Mouse (Mus musculus) R1 (cell line): ENCODE measurements at regions not wholly inside any gene's neighbourhood (a gene's known extent, or its start where the extent isn't known, plus 50 kb on each side); places are given as distances from the start of the nearest gene placed in this dataset.

Experiments
- DNase-seq: peaks from one replicate; pipeline ENCODE4 v3.0.0-alpha.2; 2018; ENCODE audit warnings: low read depth, low spot score

DNA sequence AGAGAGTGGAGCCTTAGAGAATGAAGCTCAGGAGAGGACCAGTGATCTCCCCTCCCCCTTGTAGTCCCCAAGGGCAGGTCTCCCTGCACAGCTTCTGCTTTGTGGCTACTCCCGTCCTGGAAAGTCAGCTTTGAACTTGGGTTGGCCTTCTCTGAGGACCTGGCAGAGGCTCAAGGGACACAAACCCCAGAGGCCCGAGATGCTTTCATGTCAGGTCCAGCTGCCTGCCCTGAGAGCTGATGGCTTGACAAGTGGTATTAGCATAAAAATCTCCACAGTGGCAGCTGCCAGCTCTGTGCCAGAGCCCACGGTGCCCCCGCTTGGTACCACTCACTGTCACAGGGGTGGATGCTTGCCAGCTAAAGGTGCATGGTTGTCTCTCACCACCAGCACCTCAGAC is 173.8 kb upstream of the Gm4791 start:
- DNase-seq = no peak

DNA sequence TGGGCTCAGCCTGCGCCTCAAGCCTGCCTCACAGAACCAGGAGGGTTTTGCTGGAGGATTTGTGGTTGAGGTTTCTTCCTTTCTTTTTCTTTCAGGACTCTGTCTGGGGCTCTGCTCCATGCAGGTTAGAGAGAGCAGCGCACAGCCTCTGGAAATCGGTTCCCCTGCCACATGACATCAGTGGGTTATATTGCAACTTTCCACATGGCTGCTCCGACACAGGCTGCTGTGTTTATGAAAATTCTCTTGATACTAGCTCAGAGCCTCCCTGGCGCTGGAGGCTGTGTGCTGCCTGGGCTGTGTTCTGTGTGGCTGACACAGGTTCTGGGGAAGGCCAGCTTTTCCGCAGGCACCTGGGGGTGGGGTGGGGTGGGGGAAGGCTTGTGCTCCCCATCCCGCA is 178.7 kb upstream of the Gm4791 start:
- no peak for DNase-seq

DNA sequence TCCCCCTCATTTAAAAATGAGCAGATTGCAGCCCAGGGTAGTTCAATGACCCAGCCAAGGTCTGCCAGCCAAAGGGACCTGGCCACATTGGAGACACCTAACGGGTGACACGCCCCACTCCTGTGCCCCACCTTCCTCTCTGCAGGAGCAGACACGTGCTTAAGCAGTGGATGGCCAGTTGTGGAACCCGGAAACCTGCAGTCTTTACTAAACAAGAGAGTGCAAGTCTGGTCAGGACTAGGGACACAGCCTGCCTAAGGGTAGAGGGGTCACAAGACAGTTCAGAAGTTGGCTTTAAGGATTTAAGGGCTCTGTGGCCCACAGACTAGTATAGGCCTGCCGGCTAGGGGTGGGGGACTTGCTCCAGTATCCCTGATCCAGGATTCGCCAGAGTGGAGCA is 179.2 kb upstream of the Gm4791 start:
- peak; percentile 23 for DNase-seq

DNA sequence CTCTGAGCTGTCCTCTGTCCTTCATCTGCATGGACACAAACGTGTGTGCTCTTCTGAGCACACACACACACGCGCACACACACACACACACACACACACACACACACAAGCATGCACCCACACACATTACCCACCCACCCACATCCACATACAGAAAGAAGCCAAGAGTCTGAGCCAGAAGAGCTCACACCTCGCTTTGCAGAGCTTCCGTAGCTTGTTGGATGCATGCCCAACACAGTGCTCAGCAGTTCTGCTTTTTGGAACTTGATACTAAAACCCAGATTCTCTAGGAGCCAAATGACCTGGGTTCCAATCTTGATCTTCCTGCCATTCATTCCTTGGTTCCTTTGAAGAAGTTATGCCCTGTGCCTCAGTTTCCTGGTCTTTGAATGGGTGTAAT is 182.4 kb upstream of the Gm4791 start:
- no peak for DNase-seq

DNA sequence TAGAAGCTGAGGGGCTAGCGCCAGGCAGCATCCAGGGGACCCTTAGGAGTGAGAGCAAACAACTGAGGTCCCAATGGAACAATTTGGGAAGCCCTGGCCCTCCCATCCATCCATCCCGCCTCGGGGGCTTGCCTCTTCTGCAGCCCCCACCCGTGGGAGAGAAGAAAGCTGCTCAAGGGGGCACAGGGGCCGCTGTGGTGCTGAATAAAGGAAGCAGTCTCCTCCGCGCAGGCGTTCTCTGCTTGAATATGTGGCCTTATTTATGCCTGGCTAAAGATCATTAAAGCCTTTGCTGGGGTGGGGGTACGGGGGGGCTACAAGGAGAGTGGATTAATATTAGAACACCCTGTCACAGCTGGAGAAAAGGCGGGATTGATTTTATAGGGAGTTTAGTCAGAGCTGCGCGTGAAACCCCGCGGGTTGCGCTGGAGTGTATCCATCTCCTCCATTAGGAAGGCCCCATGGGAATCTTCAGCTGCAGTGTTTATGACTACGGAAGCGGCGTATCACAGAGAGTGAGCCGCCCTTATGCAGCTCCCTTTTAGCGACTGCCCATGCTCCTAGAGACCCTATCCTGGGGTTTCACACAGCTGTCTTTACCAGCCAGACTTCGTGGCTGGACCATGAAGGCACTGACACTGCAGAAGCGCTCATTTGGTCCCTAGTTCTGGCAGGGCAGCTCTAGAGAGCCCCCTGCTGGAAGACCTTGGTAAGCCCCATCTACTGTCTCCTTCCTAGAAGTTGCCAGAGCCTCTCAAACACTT is 183.9 kb upstream of the Gm4791 start:
- DNase-seq = peak; percentile 71

DNA sequence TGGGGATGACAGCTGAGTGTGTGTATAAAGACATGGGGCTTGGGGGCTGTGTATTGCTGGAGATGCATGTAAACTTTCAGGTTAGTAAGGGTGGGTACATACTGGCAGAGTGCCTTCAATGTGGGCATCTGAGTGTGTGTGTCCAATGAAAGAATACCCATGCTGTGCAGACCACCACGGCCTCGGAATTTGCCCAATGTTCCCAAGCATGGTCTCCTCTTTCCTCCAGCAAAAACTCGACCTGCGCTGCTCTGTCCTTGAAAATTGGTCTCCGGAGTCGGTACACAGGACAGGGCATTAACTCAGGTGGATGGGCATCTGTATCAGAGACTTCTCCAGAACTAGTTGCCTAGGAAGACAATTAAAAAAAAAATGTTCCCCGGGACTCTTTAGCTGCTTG is 188.3 kb upstream of the Gm4791 start:
- no peak for DNase-seq

DNA sequence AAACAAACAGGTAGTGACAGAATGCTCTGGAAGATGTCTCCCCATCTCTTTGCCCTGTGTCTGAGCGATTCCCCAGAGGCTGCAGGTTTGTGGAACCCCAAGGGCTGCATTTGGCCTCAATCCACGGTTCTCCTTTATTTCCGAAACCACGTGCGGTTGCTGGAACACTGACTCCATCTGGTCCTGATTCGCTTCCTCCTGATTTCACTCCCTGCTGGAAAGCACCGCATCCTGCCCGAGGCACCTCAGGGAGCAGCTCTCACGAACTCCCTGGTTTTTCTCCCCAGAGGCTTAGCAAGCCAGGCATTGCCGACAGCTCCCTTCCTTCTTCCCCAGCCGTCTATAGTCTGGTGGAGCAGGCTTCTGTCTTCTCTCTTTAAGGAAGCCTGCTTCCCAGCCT is 203.1 kb upstream of the Gm4791 start:
- no peak for DNase-seq

DNA sequence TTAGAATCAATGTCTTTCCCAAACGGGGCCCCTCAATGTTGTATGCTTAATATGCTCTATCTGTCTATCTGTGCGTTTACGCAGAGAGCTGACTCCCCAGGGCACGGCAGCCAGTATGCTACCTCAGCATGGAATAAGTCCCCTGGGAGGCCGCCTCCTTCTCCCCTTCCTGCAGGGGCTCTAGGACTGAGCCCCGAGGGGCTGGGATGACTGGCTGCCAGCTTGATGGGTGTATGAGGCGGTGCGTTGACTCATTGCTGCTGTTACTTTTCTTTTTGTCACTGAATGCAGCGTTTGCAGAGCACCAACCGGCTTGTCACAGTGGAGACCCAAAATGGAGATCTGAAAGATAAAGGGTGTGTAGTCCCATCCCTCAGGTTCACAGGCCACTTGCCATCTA is 209.5 kb upstream of the Gm4791 start:
- DNase-seq = no peak

DNA sequence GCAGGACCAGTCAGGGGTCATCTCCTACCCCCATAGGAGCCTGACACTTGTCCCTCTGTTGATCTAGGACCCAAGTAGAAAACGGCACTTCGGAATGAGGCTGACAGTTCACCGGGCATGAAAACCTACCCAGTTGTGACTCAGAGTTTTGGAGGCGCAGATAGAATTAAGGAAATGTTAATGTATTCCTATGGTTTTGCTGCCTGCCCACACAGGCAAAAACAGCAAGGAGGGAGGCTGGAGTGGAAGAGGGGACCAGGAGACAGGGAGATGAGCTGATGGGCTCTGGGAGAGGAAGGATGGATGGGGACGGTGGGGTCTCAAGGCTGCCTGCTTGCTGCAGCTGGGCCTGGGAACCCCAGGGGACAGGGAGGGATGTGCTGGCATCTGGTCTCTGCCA is 210.1 kb upstream of the Gm4791 start:
- DNase-seq = no peak

DNA sequence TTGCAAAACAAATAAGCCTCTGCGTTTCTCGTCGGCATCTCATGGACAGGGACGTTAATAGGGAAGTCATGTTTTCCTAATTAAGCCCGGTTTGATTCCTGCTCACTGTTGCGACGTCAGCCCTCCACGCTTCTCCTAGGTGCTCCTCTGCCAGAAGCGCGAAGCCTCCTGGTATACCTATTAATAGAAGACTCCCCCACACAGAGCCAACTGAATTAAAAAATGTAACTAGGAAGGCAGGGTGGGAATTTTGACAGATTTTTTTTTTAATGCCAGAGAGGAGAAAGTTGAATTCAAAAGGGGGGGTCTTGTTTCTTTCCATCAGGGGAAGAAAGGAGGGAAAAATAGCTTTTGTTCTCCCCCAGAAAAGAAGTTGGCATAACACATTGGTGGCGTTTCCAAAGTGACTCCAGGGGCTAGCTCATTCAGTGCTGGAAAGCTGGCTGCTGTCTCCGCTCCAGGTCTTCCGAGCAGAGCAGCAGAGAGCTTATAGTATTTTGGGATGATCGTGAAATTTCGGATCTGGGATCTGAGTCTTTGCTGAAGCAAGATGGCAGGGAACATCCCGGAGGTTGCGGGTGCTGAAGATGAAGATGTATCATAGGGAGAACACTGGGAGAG is 214.1 kb upstream of the Gm4791 start:
- no peak for DNase-seq

DNA sequence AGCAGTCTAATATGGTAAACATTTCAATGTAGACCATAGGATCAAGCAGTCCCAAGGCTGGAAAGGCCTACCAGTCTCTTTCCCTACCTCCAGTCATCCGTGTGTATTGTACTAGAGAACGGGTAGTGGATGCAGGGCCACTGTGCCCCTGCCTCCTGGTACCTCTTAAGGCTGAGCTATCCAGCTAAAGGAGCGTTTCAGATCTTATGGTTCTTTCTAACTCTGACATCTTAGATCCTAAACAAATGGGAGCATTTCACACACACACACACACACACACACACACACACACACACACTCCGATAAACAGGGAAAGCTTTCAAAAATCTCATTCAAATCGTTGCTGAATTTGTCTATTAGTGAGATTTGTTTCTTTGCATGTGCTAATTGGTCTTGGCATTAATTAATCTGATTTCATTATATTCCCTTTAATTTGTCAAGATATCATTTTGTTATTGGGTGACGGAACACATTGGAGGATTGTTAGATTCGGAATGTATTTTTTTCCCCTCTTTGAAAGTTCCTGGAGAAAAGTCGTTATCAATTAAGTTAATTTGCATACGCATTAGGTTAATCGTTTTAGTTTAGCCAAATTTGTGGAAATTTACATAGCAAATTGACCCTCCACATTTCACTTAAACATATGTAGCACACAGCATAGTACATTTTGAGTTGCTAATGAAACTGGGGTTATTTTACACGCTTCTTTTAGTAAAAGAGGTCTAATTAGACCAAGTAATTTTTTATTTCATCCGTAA is 214.8 kb upstream of the Gm4791 start:
- DNase-seq = no peak

DNA sequence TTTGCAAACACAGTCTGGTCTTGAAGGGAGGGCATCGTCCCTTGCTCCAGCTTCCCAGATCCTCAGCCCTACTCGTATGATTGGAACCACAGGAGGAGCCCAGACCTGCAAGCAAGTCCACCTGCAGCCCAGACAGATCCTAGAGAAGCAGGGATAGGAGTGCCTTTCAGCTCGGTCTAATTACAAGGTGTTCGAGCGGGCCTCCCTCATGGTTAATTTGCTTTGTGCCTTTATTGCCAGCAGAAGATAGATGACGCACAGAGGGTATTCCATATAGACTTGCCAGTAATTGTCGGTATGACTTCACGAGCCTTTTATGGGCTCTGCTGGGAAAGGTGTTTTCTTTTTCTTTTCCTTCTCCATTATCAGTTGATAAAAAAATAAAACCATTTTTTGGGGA is 216.9 kb upstream of the Gm4791 start:
- no peak for DNase-seq

DNA sequence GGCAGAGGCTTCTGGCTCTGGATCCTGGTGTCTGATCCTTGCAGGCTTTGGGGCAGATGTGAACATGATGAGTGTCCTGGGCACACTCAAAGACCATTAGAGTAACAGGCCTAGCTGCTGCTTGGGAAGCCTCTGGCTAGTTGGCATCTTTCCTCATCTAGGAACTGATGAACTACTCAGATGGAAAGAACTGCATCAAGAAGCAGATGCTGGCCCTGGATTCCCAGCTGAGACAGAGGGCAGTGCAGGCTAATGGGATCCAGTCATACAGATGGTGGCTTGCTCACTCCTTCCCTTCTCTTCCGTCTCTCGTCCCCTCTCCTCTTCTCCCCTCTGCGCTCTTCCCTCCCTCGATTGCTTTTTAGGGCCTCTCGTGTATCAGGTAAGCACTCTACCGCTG is 219.8 kb upstream of the Gm4791 start:
- DNase-seq = no peak

DNA sequence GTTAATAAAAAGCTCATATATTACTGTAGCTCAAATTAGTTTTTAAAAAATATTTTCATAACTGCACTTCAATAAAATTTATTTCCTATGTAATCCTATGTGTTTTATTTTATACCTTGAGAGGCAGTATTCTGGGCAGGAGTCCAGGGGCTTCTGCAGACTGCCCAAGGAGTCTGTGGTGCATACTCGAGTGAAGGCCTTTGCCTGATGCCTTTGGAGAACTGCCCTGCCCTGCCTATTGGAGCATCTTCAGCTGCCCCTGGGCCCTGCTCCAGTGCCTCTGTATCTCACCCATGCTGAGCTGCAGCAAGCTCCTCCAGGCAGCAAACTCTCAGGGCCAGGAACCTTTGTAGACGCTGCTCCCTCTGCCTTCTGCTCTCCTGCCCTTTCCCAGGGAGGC is 223.7 kb upstream of the Gm4791 start:
- no peak for DNase-seq

DNA sequence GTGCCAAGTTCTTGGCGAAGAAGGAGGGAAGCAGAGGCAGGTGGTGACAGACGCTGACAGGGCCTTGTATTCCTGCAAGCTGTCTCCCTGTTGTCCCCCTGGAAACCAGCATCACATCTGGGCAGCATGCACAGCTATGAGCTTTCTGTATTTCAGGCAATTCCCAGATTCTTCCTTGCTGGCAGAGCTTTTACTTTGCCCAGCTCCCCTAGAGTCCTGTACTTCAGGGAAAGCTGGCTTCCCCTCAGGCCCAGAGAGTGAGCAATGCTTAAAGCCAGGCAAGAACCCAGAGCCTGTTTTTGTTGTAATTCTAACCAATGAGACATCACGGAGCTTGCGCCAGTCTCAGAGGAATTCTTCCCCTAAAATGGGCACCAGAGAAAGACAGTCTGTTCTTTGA is 238.3 kb upstream of the Gm4791 start:
- no peak for DNase-seq

DNA sequence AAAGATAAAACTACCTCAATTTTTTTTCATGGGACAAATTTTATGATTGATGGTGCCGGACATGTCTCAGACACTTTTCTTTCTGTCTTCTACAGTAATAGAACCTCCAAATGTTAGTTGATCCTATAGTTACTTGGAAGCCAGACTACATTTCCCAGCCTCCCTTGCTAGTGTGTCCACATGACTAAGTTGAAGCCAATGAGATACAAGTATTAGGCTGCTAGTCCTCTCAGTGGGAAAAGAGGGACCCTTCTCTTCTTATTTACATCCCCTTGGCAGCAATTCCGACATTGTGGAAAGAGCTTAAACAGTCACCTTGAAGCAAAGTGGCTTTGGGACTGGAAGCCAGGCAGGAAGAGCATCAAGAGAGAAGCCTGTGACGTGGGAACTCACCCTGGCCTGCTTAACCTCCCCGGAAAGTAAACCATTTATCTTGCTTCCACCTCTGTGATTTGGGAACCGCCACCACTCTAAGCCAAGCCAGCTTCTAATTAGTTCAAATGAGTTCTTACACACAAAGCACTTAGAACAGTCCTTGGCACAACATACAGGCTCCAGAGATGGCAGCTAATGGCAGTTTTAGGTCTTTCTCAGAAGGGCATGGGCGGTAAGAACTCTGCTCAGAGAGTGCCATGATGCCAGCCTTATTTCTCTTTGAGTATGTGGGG is 241.4 kb upstream of the Gm4791 start:
- DNase-seq = peak; percentile 13

DNA sequence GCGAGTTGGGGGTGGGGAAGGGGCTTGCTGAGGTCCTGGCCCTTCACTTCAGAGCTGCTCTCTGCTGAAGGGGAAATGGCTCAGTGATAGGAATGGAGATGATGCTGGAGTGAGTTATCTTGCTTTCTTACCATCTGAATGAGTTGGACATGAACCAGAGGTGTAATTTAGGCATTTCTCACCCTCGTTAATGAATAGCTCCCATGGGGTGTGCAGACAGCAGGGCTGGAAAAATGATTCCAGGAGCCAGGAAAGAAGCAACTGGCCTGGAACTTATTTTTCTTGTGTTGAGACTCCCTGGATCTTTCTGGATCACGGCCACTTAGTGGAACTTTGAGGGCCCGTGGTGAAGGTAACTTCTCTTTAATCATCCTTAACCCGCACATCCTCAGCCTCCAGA is 246.6 kb upstream of the Gm4791 start:
- no peak for DNase-seq

DNA sequence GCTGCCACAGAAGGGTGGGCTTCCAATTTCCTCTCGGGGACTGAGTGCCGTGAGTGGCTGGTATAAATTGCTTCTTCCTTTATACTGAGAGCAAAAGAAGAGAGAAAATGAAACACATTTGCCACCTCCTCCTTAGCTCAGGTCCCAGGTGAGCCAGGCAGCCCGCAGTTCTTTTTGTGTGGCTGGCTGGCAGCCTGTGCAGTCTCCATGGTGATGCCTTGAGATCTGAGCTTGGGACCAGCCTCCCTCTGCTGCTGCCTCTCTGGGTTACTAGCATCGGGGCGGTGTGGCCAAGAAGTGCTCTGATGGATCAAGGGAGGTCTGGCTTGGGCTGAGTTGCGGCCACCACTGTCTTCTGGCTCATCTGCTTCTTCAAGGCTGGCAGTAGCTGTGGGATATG is 249.1 kb upstream of the Gm4791 start:
- no peak for DNase-seq

DNA sequence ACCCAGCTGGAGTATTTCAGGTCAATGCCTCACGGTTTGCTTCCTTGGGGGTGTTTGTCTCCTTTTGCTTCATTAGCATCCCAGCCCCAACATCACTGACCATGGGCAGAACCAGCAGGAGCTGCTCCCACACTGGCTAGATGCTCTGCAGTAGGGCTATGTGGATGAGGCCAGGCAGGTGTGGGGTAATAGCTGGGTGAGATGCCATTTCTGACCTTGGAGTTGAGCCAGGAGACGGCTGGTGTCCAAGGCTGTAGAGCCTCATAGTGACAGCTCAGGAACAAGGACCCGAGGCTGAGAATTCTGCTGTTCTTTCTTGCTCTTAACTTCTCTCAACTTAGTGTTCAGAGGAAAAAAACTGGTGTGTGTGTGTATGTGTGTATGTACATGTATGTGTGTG is 252.3 kb upstream of the Gm4791 start:
- no peak for DNase-seq

DNA sequence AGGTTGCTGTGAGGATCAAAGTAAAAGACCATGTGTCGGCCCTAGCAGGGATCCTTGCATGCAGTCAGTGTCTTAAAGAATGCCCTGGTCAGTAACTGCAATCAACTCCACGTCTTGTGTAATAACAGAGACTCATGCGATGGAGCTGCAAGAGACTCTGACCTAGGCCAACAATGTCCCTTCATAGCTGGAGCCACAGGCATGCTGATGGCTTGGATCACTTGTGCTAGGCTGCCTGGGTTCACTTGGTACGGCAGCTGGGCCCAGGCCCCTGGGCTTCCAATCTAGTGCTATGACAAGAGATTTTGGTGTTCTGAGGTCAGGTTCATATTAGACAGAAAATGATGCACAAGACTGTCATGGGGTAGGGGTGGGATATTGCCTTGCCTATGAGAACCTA is 258.0 kb upstream of the Gm4791 start:
- no peak for DNase-seq

DNA sequence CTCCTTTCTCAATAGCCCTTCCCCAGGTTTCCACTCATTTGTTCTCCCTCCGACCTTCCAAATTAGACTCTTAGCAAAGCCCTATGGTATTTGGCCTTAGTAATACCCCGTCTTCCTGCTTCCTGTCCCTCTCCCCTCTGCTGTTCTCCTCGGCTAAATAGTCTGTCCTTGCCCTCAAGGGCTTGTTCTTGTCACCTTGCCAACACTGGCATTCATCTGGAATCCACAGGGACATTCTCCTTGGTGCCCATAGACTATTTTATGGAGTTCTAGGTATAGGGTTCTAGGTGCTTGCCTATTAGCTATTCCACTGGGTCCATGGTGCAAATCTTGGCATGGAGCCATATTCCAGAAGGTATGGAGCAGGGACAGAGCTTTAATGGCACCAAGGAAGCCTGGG is 259.2 kb upstream of the Gm4791 start:
- no peak for DNase-seq

DNA sequence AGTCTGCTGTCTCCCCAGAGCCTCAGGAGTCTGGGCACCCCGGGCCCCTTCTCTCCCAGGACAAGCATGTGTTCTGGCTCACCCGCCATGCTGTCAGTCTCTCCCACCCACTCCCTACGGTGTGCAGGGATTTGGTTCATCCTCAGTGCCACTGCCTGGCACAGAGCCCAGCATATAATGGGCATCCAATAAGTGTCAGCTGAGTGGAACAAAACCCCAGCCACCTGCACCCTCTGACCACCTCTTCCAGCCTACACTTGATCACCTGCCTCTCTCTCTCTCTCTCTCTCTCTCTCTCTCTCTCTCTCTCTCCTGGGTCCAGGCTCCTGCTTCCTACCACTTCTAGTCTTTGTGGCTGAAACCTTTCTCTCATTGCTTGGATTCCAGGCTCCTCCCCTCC is 259.9 kb upstream of the Gm4791 start:
- no peak for DNase-seq
